Mouse (Mus musculus) urinary bladder, adult 2 months (tissue): ENCODE data around the gene Thrap3. TPM values are rescaled to one million over a fixed set of nuclear protein-coding genes. Genes with fewer than 3 reads are reported as not detected.

Experiments used
- DNase-seq: peaks from one replicate; pipeline ENCODE4 v3.0.0; 2022; ENCODE audit warnings: low spot score
- polyA plus RNA-seq: library from polyadenylated mRNA; depleted of rRNA; stranded (reverse); fragments of >200 nt; gene quantifications from 2 replicates; pipeline ENCODE4 v1.2.3, GENCODE M21; 2012; rRNA removed

Gene Thrap3
- polyA plus RNA-seq, result 111 and 130 TPM in 2 replicates

DNA sequence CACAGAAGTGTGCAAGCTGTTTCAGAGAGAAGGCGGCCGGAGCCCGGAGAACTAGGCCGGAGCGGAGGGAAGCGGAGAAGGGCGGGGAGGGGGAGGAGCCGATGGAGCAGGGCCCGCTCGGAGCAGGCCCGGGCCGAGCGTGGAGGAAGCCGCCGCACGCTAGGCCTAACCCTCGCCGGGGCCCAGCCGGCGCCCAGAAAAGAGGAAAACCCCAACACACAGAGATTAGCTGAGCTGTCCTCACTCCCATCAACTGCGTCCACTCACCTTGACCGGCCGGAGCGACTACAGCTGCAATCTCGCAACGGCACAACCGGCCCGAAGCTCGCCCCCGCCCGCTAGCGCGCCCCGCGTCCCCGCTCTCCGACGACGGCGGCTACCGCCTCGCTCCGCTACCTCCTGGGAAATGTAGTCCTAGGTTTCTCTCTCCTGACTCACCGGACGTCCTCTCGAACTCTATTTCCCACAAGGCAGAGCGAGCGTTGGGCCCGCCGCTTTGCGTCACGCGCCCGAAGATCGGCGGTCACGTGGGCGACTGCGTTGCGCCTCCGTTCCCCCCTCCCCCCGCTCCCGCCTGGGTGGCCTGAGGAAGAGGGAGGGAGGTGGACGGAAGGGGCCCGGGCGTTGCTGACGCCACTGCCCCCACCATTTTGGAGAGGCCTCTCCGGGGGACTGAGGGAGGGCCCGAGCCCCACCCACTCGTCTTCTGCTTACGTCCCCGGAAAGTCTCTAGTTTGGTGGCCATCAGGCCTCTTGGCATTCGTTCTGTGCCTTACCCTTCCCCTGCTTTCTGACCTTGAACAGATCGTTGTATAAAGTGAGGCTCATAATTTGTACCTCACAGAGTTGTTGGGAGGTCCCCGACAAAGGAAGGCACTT lies at the start of gene Thrap3:
Gene Thrap3 (minus strand): TSS at position 458 of the 879 bp plus-strand sequence.
- peak; percentile 97 for DNase-seq

GRCm38 (mm10) chr4:126251655-126252254 lies 49.2 kb upstream of the Thrap3 start:
- DNase-seq, result no peak

GRCm38 (mm10) chr4:126250659-126251058 lies 48.1 kb upstream of the Thrap3 start:
- no peak for DNase-seq

GRCm38 (mm10) chr4:126248261-126248868 lies 45.8 kb upstream of the Thrap3 start:
- DNase-seq, result no peak

DNA sequence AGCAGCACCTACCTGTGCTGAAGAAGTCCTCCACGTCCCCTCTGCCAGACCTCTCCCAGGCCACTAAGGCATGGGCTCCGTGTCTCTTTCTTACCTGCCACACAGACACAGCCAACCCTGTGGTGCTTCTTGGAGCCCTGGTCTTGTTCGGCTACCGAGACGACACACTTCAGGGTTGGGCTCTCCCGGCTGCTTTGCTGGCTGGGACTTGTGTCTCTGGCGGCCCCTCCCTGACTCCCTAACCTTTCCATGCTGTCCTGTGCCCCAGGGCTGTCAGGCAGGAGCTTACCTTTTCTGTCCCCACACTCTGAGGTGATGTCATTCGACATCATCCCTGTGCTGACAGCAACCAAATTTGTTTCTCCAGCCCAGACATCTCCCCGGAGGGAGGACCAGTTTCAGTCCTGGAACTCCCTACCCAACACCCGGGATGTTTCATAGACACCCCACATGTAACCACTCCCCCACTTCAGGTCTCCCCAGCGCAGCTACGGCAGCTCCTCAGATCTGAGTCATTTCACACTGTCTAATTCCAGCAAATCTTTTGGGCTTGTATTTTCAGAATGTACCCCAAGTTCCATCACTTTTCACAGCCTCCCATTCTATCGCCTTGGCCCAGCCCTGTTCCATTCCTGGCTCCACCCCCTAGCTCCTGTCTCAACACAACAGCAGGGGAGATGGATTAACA lies 43.8 kb upstream of the Thrap3 start:
- DNase-seq, result no peak

- DNase-seq, result no peak
Measured at GRCm38 (mm10) chr4:126242510-126242909, 40.0 kb upstream of the Thrap3 start.

DNA sequence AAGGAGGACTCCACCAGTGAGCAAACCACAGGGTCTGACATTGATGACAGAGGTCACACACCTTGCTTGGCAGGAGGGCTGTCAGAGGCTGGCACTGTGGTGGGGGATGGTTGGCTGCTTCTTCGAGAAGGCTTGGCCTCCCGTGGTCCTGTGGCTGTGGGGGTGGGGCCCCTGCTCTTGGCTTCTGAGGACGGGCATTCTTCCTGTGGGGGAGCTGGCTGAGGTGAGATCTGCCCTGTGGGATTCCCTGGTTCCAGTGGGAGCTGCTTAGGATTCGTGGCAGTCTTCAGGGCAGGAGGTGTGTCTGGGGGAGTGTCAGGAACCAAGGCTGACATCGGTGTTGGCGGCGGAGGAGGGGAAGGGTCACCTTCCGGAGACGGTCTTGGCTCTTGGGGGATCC lies 39.4 kb upstream of the Thrap3 start:
- DNase-seq, result no peak

GRCm38 (mm10) chr4:126239862-126240475 lies 37.4 kb upstream of the Thrap3 start:
- DNase-seq, result no peak

GRCm38 (mm10) chr4:126237721-126238242 lies 35.2 kb upstream of the Thrap3 start:
- DNase-seq, result no peak

GRCm38 (mm10) chr4:126236467-126237280 lies 34.1 kb upstream of the Thrap3 start:
- DNase-seq, result no peak

- no peak for DNase-seq
Measured at GRCm38 (mm10) chr4:126235191-126235590, 32.6 kb upstream of the Thrap3 start.

DNA sequence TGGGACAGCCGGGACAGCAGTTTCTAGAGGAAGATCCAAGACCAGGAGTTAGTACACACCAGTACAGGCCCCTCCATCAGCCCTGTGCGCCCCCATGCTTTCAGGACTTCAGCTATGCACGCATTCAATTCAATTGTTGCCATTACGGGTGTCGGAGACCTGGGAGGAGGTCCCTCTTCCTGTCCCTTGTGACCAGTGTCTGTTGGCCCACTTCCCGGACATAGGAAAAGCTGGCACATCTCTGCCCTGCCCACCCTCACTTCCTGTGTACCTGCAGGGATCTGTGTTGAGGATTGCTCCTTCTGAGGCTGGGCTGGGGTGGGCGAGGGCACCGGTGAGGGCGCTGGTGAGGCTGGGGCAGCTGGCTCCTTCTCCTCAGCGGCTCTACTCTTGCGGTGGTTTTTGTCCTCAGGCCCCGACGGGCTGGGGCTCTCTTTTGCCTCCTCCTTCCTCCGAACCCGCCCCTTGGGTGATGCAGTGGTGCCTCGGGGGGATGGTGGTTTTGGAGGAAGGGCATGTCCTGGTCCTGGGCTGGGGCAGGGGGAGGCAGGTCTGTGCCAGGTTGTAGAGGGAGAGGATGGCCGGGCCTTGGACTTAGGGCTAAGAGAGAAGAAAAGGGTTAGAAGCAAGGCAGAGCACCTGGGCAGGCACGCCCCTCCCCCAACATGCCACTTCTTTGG lies 32.1 kb upstream of the Thrap3 start:
- DNase-seq, result no peak

GRCm38 (mm10) chr4:126233676-126234308 lies 31.2 kb upstream of the Thrap3 start:
- no peak for DNase-seq

DNA sequence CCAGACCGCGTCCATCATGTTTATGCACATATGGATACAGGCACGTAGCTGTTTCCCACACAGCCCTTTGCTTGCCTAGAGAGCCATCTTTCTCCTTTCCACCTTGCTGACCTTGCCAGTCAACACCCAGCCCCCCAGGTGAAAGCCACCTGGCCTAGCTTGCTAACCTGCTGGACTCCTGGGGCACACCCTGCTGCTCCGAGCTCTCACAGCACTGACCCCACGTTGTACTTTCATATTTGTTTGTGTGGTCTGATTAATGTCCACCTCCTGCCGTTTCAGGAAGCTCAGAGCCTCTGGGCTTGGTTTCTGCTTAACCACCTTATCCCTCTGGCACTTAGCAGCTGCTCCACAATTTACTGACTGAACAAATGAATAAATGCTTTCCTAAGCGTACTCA lies 27.3 kb upstream of the Thrap3 start:
- no peak for DNase-seq

DNA sequence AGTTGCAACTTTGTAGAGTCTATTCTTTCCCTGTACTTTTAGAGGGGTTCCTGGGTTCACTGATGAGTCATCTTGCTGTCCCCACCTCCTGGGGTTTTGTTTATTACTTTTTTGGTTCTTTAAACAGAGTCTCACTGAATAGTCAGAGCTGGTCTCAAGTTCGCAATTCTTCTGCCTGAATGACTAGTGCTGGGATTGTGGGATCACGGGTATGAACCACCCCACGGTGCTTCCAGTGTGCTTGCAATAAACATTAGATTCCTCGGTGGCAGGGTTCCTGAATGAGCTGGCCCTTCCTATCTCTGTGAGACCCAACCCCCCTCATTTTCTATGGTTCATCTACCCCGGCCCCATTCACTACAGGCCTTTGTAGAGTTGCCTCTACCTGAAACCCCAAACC lies 25.6 kb upstream of the Thrap3 start:
- no peak for DNase-seq

DNA sequence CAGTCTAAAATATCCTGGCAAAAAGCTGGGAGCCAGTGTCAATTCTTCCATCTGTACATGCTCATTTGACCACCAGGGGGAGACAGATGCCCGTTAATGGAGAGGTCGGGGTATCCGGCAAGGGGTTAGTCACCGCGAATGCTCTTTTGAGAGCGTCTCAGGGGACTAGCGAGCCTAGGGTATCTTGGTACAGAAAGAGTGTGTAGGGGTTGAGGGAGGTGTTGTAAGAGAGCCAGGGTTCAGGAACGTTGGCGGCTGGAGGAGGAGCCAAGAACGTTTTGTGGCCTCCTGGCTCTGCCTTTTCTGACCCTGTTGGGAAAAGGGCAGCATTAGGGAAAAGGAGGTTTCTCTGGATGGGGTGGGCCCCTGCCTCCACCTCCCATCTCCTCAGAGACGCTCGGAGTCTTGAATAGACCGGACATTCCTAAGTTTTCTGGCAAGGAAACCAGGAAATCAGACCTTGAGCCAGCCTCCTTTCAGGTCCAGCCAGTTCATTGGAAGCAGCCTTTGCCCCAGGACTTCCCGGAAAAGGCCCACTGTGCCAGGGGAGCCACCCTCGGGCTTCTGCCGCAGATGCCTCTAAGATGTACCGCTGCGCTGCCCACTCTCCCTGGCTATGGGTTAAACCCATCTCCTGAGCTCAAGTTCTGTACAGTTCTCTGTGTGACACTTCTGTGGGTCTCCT lies 24.7 kb upstream of the Thrap3 start:
- peak; percentile 67 for DNase-seq

- DNase-seq, result no peak
Measured at GRCm38 (mm10) chr4:126226640-126227039, 24.1 kb upstream of the Thrap3 start.

- DNase-seq, result no peak
Measured at GRCm38 (mm10) chr4:126222631-126223030, 20.1 kb upstream of the Thrap3 start.

- DNase-seq, result no peak
Measured at GRCm38 (mm10) chr4:126220045-126220444, 17.5 kb upstream of the Thrap3 start.
